15 mouse cellular contexts compared by ENCODE assay signal in the genomic region with DNA sequence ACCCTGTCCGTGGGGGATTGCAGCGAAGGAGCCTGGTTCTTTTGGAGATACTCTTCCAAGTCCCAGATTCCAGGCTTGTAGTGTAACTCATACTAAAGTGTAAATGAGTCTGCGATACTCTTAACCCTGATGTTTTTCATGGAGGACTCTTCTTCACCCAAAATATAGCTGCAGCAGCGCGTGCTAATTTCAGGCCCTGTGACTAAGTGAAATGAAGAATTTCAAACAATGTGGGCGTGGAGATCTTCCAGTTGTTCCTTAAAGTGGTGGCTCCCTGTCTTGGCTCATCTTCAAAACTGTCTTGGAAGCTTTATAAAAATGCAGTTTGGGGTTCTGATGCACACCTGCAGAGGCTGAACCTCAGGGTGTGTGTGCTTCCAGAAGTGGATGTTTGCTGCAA. TPM values are rescaled to one million over a fixed set of nuclear protein-coding genes. Genes with fewer than 3 reads are reported as not detected.
"Had no signal": no experiment of that assay in that cellular context is flagged by ENCODE, and none has a peak within 500 bp of the region (broad histone marks: within the 10 kb centered on the region; RNA-seq: fewer than 3 reads in every experiment).

No protein-coding gene starts in this region.

- ATAC-seq: liver, postnatal 0 days; lung, postnatal 0 days; midbrain, embryonic 15.5 days had no signal

- DNase-seq: kidney, adult 18-20 months; kidney, adult 9 months; kidney, postnatal 14 days; layer of hippocampus, adult 9-11 months; left cerebral cortex, postnatal 4 days; liver, postnatal 0 days; lung, embryonic 14.5 days; retina, postnatal 1 day; right cerebral cortex, postnatal 14 days; right cerebral cortex, postnatal 4 days; thymus, postnatal 25 days had no signal

RNA-seq across cellular contexts. Expression of gene Gckr, which starts 5.8 kb away (rescaled TPM):
- polyA plus RNA-seq: limb, embryonic 15.5 days; lung, embryonic 14.5 days; macrophage had no signal

RNA-seq across cellular contexts. Expression of gene Fndc4, which starts 7.2 kb away (rescaled TPM):
- polyA plus RNA-seq: macrophage had no signal
